Mouse (Mus musculus) stomach, postnatal 0 days (tissue): ENCODE data around the gene Olfr978.
"Not testable (repeated sequence)": the region's sequence is repeated elsewhere in the genome, so short reads cannot be mapped to it uniquely, and the experiment has no call there.

Experiments
- CTCF ChIP-seq: IDR thresholded peaks from 2 replicates; pipeline ENCODE4 v1.5.1; 2016; ENCODE audit warnings: antibody characterized with exemption, low read depth, mild to moderate bottlenecking, moderate library complexity
- EP300 ChIP-seq: optimal IDR thresholded peaks from 2 replicates; pipeline ENCODE3; 2016; ENCODE audit warnings: antibody characterized with exemption

DNA sequence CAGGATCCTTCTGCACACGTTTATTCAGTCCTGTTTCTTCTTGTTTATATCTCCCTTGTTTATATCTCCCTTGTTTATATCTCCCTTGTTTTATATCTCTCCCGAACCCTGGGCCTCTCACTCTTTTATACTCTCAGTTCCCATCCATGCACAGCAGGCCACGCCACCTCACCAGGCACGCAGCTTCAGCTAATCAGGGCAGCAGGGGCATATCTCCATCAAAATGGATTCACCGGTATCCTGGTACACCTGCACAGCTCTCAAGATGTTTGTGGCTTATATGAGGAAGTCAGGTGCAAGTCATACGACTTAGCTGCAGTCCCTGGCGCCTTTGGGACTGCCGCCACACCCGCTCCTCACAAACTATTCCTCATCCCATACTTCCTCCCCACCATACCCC lies 30.9 kb upstream of the Olfr978 start, which contains the start of gene Olfr976:
- not testable (repeated sequence) for TF ChIP-seq EP300, CTCF
